Mouse (Mus musculus) testis, adult 2 months (tissue): ENCODE results near the gene Frmd5. TPM values are rescaled to one million over a fixed set of nuclear protein-coding genes. Genes with fewer than 3 reads are reported as not detected.

Experiments used
- H3K27ac ChIP-seq: fragments of 200-500 bp; 2 replicates; pipeline ENCODE4 v1.5.1; 2012; ENCODE audit warnings: low read depth, low read length; ENCODE audit not compliant: control insufficient read depth, insufficient read depth
- H3K27me3 ChIP-seq: fragments of 200-500 bp; 2 replicates; pipeline ENCODE4 v1.6.1; 2012; ENCODE audit warnings: mild to moderate bottlenecking, low read length, moderate library complexity; ENCODE audit not compliant: control insufficient read depth, insufficient read depth
- H3K36me3 ChIP-seq: fragments of 200-500 bp; 2 replicates; pipeline ENCODE4 v1.6.1; 2012; ENCODE audit warnings: mild to moderate bottlenecking, low read length; ENCODE audit not compliant: control insufficient read depth, insufficient read depth
- H3K4me1 ChIP-seq: fragments of 200-500 bp; 2 replicates; pipeline ENCODE4 v1.6.1; 2012; ENCODE audit warnings: low read length; ENCODE audit not compliant: control insufficient read depth, insufficient read depth
- H3K4me3 ChIP-seq: fragments of 200-500 bp; 2 replicates; pipeline ENCODE4 v1.5.1; 2012; ENCODE audit warnings: low read depth, mild to moderate bottlenecking, low read length, moderate library complexity, mixed read lengths; ENCODE audit not compliant: control insufficient read depth
- CTCF ChIP-seq: fragments of 200-500 bp; IDR thresholded peaks from 2 replicates; pipeline ENCODE4 v1.5.1; 2012; ENCODE audit warnings: low read depth, mild to moderate bottlenecking, inconsistent platforms, low read length, moderate library complexity; ENCODE audit not compliant: control insufficient read depth, insufficient read depth, insufficient replicate concordance
- POLR2A ChIP-seq: fragments of 200-500 bp; IDR thresholded peaks from 2 replicates; pipeline ENCODE4 v1.6.1; 2012; ENCODE audit warnings: low read depth, mild to moderate bottlenecking, inconsistent platforms, low read length, moderate library complexity; ENCODE audit not compliant: control insufficient read depth
- polyA plus RNA-seq: library from polyadenylated mRNA; depleted of rRNA; stranded (reverse); fragments of >200 nt; gene quantifications from 2 replicates; pipeline ENCODE4 v1.2.3, GENCODE M21; 2012

The Frmd5 gene
- polyA plus RNA-seq, 1 experiment: 1.6 TPM

DNA sequence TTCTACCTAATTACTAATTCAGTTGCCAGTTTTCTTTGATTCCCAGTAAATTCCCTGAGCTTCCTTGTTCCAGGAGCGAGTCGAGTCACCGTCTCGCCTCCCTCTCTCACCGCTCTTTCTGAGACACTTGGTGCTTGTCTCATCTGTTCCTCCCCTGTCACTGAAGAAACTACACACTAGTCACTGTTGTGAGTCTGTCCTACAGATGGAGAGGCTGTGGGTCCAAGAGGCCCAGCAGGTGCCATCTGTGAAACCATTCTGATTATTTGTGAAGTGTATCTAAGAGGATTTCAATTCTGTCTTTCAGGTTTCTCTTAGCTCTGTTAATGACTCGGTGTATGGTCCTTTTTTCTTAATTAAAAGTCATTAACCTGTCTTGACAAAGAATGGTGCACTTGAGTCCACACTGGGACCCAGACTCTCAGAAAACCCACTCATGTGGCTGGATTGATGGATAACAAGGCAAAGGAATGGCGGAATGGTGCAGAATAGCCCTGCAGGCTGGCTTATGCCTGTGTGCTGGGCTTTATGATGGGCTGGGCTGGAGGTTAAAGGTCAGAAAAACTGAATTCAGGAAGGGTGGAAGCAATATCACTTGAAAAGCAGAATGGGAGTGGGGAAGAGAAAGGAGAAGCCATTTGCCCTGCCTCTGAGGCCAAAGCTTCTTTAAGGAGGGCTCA lies 186.2 kb downstream of the Frmd5 start:
- TF ChIP-seq CTCF (no peak), POLR2A (no peak)
- Histone ChIP-seq H3K4me1 (no peaks in the 10 kb centered on the region), H3K27me3 (no peaks in the 10 kb centered on the region), H3K4me3 (no peak overlapping the region), H3K27ac (no peak overlapping the region), H3K36me3 (no peaks in the 10 kb centered on the region)

DNA sequence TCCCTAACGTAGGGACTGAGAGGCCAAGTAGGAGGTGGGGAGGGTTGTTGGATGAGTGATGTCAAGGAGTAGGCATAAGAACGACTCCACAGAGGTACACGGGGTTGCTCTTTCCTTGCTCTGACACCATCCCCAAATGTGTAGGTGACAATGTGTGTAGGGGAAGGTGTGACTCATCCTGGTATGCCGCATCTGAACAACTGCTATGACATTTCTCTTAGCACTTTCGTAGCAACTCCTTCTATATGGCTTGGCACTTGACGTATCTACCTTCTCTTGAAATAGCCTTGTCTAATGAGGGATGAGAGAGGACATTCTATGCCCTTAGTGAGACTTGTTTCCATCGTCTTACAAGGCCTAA lies 191.7 kb downstream of the Frmd5 start:
- Histone ChIP-seq H3K27me3 (no peaks in the 10 kb centered on the region), H3K36me3 (no peaks in the 10 kb centered on the region), H3K4me1 (no peaks in the 10 kb centered on the region), H3K27ac (no peak overlapping the region), H3K4me3 (no peak overlapping the region)
- no peak for TF ChIP-seq CTCF
- TF ChIP-seq POLR2A: no peak

DNA sequence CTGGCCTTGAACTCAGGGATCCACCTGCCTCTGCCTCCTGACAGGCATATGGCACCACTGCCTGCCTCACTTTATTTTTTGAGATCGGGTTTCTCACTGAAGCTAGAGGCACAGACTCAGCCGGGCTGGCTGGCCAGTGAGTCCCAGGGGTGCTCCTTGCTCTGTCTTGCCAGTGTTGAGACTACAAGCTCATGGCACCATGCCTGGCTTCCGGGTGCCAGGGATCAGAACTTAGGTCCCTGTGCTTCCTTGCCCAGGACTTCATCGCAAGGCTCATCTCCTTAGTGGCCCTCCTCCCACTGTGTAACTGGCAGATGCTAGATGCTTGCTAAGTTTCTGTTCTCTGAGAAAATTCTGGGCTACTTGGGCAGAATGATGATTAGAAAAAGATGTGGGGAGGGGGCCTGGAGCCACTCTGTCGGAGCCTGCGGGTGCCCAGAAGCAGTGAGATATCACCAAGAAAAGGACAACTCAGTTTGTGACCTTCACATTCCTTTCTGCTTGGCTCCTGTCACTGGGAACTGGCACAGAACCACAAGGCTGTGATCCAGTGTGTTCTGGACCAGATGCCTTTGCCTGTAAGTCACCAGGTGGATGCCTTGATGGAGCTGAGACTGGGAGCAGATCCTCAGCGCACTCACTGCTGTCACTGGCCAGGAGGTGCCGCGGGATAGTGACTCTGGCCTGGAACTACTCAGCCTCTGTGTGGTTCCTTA lies 192.2 kb downstream of the Frmd5 start:
- Histone ChIP-seq H3K4me3 (no peak overlapping the region), H3K36me3 (no peaks in the 10 kb centered on the region), H3K27me3 (no peaks in the 10 kb centered on the region), H3K4me1 (no peaks in the 10 kb centered on the region), H3K27ac (no peak overlapping the region)
- TF ChIP-seq POLR2A (no peak), CTCF (no peak)

DNA sequence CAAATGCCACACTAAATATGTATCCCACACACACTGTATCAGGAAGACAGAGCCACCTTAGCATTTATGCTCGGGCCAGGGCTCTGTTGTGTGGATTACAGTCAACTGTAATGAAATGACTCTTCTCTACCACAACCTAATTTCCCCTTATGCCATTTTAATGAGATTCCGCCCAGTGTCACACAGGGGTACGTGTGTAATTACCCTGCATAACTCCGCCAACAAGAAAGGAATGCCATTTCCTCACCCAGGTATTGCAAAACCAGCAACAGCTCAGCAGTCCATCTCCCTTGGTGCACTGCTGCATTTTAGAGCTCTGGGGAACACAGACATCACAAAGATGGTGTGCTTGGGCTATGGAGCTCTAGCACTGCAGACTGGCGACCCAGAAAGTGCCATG lies 194.8 kb downstream of the Frmd5 start:
- Histone ChIP-seq H3K36me3 (no peaks in the 10 kb centered on the region), H3K4me1 (no peaks in the 10 kb centered on the region), H3K4me3 (no peak overlapping the region), H3K27ac (no peak overlapping the region), H3K27me3 (no peaks in the 10 kb centered on the region)
- TF ChIP-seq CTCF (no peak), POLR2A (no peak)

DNA sequence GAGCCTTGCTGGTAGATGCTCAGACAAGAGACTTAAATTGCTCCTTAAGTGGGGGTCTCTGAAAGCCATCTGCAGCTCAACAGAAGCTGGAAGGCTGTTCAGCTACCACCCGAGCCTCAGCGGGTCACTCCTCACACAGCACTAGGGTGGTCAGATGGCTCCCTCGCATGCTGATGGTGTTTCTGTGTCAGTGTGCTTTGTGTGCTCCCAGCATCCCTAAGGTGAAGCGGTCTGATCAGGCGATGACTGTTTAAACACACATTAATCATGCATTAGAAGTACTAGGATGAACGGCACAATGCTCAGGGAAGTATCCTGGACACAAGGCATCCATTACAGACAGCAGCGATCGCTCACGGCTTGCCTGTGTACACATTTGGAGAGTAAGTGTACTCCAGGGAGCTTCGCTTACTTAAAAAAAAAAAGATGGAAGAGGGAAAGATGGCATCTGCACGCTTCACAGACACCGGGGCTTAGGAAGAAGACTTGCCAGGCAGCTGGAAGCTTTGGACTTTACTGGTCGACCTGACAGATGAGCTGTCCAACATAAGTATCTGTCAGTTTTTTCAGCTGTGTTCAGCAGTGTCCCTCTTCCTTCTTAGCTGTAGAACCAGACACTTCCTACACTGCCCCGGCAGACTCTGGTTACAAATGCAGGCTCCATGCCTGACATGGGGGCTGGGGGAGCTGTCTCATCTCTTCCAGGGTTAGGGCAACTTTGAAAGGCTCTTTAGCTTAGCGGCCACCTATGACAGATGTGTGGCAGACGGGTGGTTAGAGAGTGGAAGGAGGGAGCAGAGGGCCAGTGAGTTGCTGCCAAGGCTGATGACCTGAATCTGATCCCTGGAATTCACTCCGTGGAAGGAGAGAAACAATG lies 196.6 kb downstream of the Frmd5 start:
- Histone ChIP-seq H3K27ac (no peak overlapping the region), H3K4me1 (no peaks in the 10 kb centered on the region), H3K36me3 (no peaks in the 10 kb centered on the region), H3K4me3 (no peak overlapping the region), H3K27me3 (no peaks in the 10 kb centered on the region)
- no peak for TF ChIP-seq POLR2A
- TF ChIP-seq CTCF: no peak

DNA sequence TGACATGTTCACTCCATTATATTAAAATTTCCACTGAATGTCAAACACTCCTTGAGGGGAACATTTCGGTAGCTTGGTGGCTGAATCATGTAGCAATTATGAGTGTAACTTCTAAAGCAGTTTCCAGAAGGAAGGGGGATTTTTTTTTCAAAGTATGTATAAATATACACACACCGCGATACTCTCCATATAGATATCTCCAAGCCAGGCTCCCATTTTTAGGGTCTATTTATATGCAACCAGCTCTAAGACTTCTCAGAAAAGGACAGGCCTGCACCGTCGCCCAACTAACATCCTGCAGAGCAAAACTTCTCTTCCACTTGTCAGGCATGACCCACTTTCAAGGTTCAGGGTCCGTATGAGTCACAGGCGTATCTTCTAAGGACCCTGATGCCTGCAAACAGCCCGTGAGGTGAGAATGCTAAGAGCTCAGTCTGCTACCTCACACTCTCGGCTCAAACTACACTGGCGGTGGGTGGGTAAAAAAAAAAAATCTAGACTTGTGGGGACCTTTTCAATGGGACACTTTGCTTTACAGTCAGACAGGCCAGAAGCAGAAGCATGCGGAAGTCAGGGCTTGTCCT lies 197.7 kb downstream of the Frmd5 start:
- no peak for TF ChIP-seq CTCF
- no peak for TF ChIP-seq POLR2A
- H3K27ac ChIP-seq: no peak overlapping the region
- no peaks in the 10 kb centered on the region for H3K4me1 ChIP-seq
- H3K36me3 ChIP-seq: no peaks in the 10 kb centered on the region
- no peak overlapping the region for H3K4me3 ChIP-seq
- H3K27me3 ChIP-seq: no peaks in the 10 kb centered on the region

DNA sequence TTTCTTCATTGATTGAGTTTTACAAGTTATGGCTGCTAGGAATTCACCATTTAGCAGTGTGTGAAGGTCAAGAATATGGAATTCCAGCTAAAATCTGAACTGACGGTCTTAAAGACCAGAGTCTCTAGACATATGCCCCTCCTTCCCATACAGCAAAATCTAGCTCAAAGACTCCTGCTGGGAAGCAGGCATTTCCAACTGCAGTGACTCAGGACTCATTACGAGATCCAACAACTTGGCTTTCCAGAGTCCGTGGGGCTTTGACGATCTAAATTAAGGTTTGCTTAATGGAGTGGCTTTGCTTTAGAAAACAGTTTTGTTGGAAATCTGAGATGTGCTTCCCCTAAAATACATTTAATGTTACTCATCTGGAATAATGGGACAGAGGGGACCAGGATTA lies 204.5 kb downstream of the Frmd5 start:
- H3K27me3 ChIP-seq: no peaks in the 10 kb centered on the region
- no peak overlapping the region for H3K4me3 ChIP-seq
- H3K4me1 ChIP-seq: no peaks in the 10 kb centered on the region
- H3K27ac ChIP-seq: no peak overlapping the region
- TF ChIP-seq CTCF (no peak), POLR2A (no peak)
- no peaks in the 10 kb centered on the region for H3K36me3 ChIP-seq
